Mouse (Mus musculus) lung, postnatal 36 days (tissue): ENCODE data around the gene Crtc2.
"Not testable (repeated sequence)": the region's sequence is repeated elsewhere in the genome, so short reads cannot be mapped to it uniquely, and the experiment has no call there.

Source experiments
- DNase-seq: peaks from one replicate; pipeline ENCODE4 v3.0.0; 2022; ENCODE audit warnings: mixed read lengths

The Crtc2 gene

GRCm38 (mm10) chr3:90268190-90268589 lies 14.2 kb downstream of the Crtc2 start:
- no peak for DNase-seq

- DNase-seq: no peak
These were observed 15.0 kb downstream of the Crtc2 start for GRCm38 (mm10) chr3:90268971-90269370.

- DNase-seq: no peak
These were observed 16.8 kb downstream of the Crtc2 start for GRCm38 (mm10) chr3:90270784-90271183.

GRCm38 (mm10) chr3:90272170-90272569 lies 18.2 kb downstream of the Crtc2 start:
- no peak for DNase-seq

- no peak for DNase-seq
These were observed 19.9 kb downstream of the Crtc2 start for GRCm38 (mm10) chr3:90273855-90274254.

- no peak for DNase-seq
These were observed 21.3 kb downstream of the Crtc2 start for GRCm38 (mm10) chr3:90275286-90275685.

- no peak for DNase-seq
These were observed 22.9 kb downstream of the Crtc2 start for GRCm38 (mm10) chr3:90276858-90277257.

- no peak for DNase-seq
These were observed 23.8 kb downstream of the Crtc2 start for GRCm38 (mm10) chr3:90277793-90278192.

- DNase-seq: no peak
These were observed 24.2 kb downstream of the Crtc2 start for GRCm38 (mm10) chr3:90278211-90278610.

- no peak for DNase-seq
These were observed 25.3 kb downstream of the Crtc2 start for GRCm38 (mm10) chr3:90279216-90279615.

- DNase-seq: peak; percentile 51
These were observed 25.8 kb downstream of the Crtc2 start for GRCm38 (mm10) chr3:90279743-90280142.

- no peak for DNase-seq
These were observed 26.7 kb downstream of the Crtc2 start for GRCm38 (mm10) chr3:90280708-90281107.

- DNase-seq: no peak
These were observed 30.2 kb downstream of the Crtc2 start for GRCm38 (mm10) chr3:90284150-90284549.

- DNase-seq: not testable (repeated sequence)
These were observed 35.4 kb downstream of the Crtc2 start for GRCm38 (mm10) chr3:90289403-90289802.

GRCm38 (mm10) chr3:90290602-90291001 lies 36.6 kb downstream of the Crtc2 start:
- DNase-seq: no peak

- no peak for DNase-seq
These were observed 38.0 kb downstream of the Crtc2 start for GRCm38 (mm10) chr3:90291982-90292344.

GRCm38 (mm10) chr3:90292345-90293275 lies 38.6 kb downstream of the Crtc2 start, which contains the start of gene Gatad2b:
TSS of gene Gatad2b (plus strand) at chr3:90293178.
- DNase-seq: peak; percentile 100

GRCm38 (mm10) chr3:90293352-90294063 lies 39.5 kb downstream of the Crtc2 start:
- DNase-seq: peak; percentile 74

- no peak for DNase-seq
These were observed 40.1 kb downstream of the Crtc2 start for GRCm38 (mm10) chr3:90294064-90294440.

- no peak for DNase-seq
These were observed 40.7 kb downstream of the Crtc2 start for GRCm38 (mm10) chr3:90294651-90295050.

- DNase-seq: no peak
These were observed 51.8 kb downstream of the Crtc2 start for GRCm38 (mm10) chr3:90305801-90306200.

GRCm38 (mm10) chr3:90309589-90309988 lies 55.6 kb downstream of the Crtc2 start:
- DNase-seq: no peak

GRCm38 (mm10) chr3:90313367-90313766 lies 59.4 kb downstream of the Crtc2 start:
- peak; percentile 34 for DNase-seq
